Mouse (Mus musculus): Measurements from ENCODE around the gene Cyp17a1. TPM values are rescaled to one million over a fixed set of nuclear protein-coding genes. Genes with fewer than 3 reads are reported as not detected.

Gene Cyp17a1
- polyA plus RNA-seq, 1 experiment from 2014 or later: not detected

GRCm38 (mm10) chr19:46696943-46697342, 24.0 kb upstream of the Cyp17a1 start:
- Histone ChIP-seq H3K4me3 (no peak overlapping the region), H3K27me3 (ENCODE audit: poor library complexity, severe bottlenecking) (no peaks in the 10 kb centered on the region), H3K27ac (no peak overlapping the region), H3K9me3 (no peaks in the 10 kb centered on the region), H3K36me3 (replicated peaks) (peaks cover 27% of the 10 kb centered on the region), H3K4me1 (peaks cover 11% of the 10 kb centered on the region)
- no peak for DNase-seq (ENCODE audit: extremely low spot score, low spot score)
- 92% methylated on average over 7 of the region's 7 CpGs for WGBS

DNA sequence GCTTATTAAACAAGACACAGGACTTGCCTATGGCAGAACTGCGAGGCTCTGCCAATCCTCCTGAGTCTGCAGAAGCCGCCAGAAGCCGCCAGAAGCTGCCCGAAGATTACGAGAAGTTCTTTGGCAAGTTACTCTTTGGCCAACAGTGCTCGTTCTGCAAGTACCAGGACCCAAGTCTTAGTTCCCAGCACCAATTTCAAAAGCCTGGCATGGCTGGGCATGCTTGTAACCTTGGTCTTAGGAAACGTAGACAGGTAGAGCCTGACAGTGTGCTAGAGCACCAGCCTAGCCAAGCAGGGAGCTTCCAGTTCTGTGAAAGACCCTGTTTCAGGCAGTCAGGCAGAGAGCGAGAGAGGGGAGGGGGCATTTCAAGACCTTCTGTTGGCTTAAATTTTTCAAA, 23.5 kb upstream of the Cyp17a1 start:
- H3K4me3 ChIP-seq: no peak overlapping the region
- DNase-seq (ENCODE audit: extremely low spot score, low spot score): no peak
- H3K9me3 ChIP-seq: no peaks in the 10 kb centered on the region
- WGBS: 93% methylated on average over 8 of the region's 8 CpGs
- H3K27ac ChIP-seq: no peak overlapping the region
- H3K4me1 ChIP-seq: peaks cover 11% of the 10 kb centered on the region
- H3K27me3 ChIP-seq (ENCODE audit: poor library complexity, severe bottlenecking): no peaks in the 10 kb centered on the region
- H3K36me3 ChIP-seq (replicated peaks): peaks cover 25% of the 10 kb centered on the region

DNA sequence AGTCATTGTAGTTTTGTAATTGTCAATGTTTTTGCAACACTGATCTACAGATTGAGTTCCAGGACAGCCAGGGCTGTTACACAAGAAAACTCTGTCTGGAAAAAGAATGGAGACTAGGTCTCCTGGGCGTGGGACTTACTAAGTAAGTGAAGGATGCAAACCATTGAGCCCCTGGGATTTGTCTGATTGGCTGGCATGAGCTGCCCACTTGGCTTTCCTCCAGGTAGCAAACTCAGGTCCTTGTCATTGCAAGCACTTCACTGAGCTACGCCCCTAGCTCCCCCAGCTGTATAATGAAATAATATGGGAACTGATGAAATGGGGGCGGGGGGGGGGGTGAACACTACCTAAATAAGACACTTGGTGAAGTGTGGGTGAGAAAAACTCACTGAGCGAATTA, 20.2 kb upstream of the Cyp17a1 start:
- no peak overlapping the region for H3K4me3 ChIP-seq
- no peak for DNase-seq (ENCODE audit: extremely low spot score, low spot score)
- H3K36me3 ChIP-seq (replicated peaks): peaks cover 18% of the 10 kb centered on the region; the same call in 1 of the 2 replicates
- H3K27me3 ChIP-seq (ENCODE audit: poor library complexity, severe bottlenecking): no peaks in the 10 kb centered on the region
- H3K27ac ChIP-seq: no peak overlapping the region
- 85% methylated on average over 4 of the region's 4 CpGs for WGBS
- H3K4me1 ChIP-seq: peaks cover 18% of the 10 kb centered on the region
- no peaks in the 10 kb centered on the region for H3K9me3 ChIP-seq

DNA sequence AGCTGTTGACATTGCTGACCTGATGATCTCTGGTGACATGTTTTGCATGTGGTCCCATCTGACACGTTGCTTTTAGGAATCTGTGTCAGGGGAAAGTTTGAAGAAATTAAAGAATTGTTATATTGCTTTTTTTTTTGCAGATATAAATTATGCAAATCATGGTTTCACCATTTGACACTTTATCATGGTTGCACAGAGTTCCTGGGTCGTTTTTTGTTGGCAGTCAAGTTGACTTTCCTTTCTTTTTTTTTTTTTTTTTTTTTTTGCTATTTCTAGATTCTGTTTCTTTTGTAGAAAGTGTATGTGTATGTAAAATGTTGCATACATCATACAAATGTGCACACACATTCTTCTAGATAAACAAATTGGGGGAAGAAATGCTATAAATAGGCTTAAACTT, 18.1 kb upstream of the Cyp17a1 start:
- Histone ChIP-seq H3K36me3 (replicated peaks) (peaks cover 12% of the 10 kb centered on the region; the same call in 1 of the 2 replicates), H3K27ac (no peak overlapping the region), H3K4me3 (no peak overlapping the region), H3K4me1 (peaks cover 13% of the 10 kb centered on the region), H3K9me3 (no peaks in the 10 kb centered on the region), H3K27me3 (ENCODE audit: poor library complexity, severe bottlenecking) (no peaks in the 10 kb centered on the region)
- 82% methylated on average over 2 of the region's 2 CpGs for WGBS
- DNase-seq (ENCODE audit: extremely low spot score, low spot score): no peak

- H3K27ac ChIP-seq: peak overlapping the region; percentile 97
Measured at GRCm38 (mm10) chr19:46690387-46690786, 17.4 kb upstream of the Cyp17a1 start.

DNA sequence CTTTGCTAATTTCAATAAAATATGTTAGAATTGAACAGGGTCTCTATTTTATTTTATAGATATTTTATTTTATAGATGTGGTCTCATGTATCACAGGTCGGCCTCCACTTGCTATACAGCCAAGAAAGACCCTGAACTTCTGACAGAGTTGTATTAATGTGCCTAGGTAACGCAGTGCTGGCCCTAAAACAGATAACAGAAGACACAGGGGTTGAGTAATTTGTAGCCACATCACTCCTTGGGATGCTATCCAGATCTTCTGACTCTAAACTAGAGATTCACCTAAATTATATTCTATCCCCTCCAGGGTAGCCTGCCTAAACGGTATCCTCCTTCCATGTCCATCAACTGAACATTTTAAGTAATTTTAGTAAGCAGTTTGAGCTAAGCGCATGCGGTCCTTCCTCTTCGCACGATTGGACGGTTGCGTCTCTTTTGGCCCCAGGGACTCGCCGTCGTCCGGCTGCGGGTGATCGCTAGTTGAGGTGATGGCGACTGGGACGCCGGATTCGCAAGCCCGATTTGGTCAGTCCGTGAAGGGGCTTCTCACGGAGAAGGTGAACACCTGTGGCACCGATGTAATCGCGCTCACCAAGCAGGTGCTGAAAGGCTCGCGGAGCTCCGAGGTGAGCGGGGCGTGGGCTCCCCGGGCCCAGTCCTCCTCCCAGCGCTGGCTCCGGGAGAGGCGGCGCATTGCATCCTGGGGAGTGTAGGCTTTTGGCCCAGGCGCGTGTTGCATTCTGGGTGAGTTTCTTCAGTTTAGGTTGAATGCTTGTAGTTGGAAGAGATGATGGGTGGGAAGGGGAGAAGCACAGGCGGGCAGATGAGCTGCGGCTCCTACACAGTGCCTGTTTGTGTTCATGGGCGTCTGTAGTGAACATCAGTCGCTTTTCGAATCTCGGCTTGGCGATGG, 16.7 kb upstream of the Cyp17a1 start, which contains the start of gene Borcs7:
Gene Borcs7, plus strand, starts transcription at position 447 of the 913 bp plus-strand sequence.
- H3K27me3 ChIP-seq (ENCODE audit: poor library complexity, severe bottlenecking): no peaks in the 10 kb centered on the region
- H3K4me1 ChIP-seq: peaks cover 13% of the 10 kb centered on the region
- no peaks in the 10 kb centered on the region for H3K9me3 ChIP-seq
- peak; percentile 88 for DNase-seq (ENCODE audit: extremely low spot score, low spot score)
- peaks cover 6% of the 10 kb centered on the region; the same call in 1 of the 2 replicates for H3K36me3 ChIP-seq (replicated peaks)
- H3K4me3 ChIP-seq: peak within 1 kb of the TSS; percentile 71
- WGBS: 2% methylated on average over 44 of the region's 44 CpGs
- peak within 1 kb of the TSS; percentile 97 for H3K27ac ChIP-seq

More at GRCm38 (mm10) chr19:46690387-46690786, 17.4 kb upstream of the Cyp17a1 start:
- DNase-seq (ENCODE audit: extremely low spot score, low spot score): no peak
- Histone ChIP-seq H3K27me3 (ENCODE audit: poor library complexity, severe bottlenecking) (no peaks in the 10 kb centered on the region), H3K9me3 (no peaks in the 10 kb centered on the region), H3K36me3 (replicated peaks) (peaks cover 8% of the 10 kb centered on the region; the same call in 1 of the 2 replicates), H3K4me3 (peak overlapping the region; percentile 71), H3K4me1 (peaks cover 13% of the 10 kb centered on the region)
- WGBS: 80% methylated on average over 11 of the region's 11 CpGs

DNA sequence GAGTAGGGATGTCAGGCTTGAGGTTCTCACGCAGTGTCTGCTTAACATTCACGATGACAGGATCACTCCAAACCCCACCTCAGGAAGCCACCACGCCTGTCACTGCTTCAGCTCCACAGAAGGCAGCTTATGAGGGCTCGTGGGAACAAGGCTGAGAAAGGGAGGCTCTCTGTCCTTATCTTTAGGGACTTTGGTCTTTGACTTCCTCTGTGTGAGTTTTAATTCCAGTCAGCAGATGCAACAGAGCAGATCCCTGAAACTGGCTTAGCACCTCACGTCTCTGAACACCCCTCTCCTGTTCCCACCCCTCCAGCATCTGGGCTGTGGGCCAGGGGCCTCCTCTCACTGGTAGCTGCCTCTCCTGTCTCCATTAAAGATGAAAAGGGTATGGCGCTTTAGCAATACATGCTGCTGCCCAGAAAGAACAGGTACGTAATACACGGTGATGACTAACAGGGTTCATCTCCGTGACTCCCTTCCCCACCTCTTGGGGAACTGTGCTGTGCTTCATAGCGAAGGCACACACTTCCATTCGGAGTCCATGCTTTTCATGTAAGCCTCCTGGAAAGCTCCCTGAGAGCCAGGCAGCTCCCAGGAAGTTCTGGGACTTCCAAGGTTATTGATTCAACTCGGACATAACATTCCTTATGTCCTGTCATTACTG, 6.9 kb upstream of the Cyp17a1 start:
- H3K27me3 ChIP-seq (ENCODE audit: poor library complexity, severe bottlenecking): no peaks in the 10 kb centered on the region
- no peak for DNase-seq (ENCODE audit: extremely low spot score, low spot score)
- no peaks in the 10 kb centered on the region for H3K9me3 ChIP-seq
- H3K4me3 ChIP-seq: no peak overlapping the region
- 76% methylated on average over 12 of the region's 12 CpGs for WGBS
- no peak overlapping the region for H3K27ac ChIP-seq
- no peaks in the 10 kb centered on the region for H3K4me1 ChIP-seq
- no peaks in the 10 kb centered on the region for H3K36me3 ChIP-seq (replicated peaks)

GRCm38 (mm10) chr19:46675641-46676040, 2.7 kb upstream of the Cyp17a1 start:
- H3K27ac ChIP-seq: no peak overlapping the region
- no peaks in the 10 kb centered on the region for H3K9me3 ChIP-seq
- H3K4me3 ChIP-seq: no peak overlapping the region
- H3K4me1 ChIP-seq: 0 out of 2 replicates have a peak, but pooled peaks cover 3% of the 10 kb centered on the region
- no peak for DNase-seq (ENCODE audit: extremely low spot score, low spot score)
- no peaks in the 10 kb centered on the region for H3K36me3 ChIP-seq (replicated peaks)
- H3K27me3 ChIP-seq (ENCODE audit: poor library complexity, severe bottlenecking): peaks cover 16% of the 10 kb centered on the region; the same call in 1 of the 2 replicates
- 87% methylated on average over 3 of the region's 3 CpGs for WGBS

DNA sequence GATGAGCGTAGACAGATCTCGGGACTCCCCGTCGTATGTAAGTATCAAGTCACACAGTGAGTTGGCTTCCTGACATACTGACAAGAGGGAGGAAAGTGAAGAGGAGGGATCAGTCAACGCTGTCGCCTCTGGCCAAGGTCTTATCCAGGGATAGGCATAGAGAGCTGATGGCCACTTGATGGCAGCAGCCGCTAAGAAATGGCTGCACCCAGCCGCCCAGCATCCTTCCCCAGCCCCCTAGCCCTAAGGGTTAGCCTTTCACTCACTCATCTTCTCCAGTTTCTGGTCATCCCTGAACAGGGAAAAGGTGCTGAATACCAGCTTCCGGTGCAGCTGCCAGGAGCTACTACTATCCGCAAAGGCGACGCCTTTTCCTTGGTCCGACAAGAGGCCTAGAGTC, 2.3 kb downstream of the Cyp17a1 start:
- H3K4me3 ChIP-seq: no peak overlapping the region
- peak; percentile 61 for DNase-seq (ENCODE audit: extremely low spot score, low spot score)
- H3K27me3 ChIP-seq (ENCODE audit: poor library complexity, severe bottlenecking): peaks cover 16% of the 10 kb centered on the region; the same call in 1 of the 2 replicates
- H3K36me3 ChIP-seq (replicated peaks): no peaks in the 10 kb centered on the region
- 25% methylated on average over 13 of the region's 13 CpGs for WGBS
- no peaks in the 10 kb centered on the region for H3K9me3 ChIP-seq
- H3K27ac ChIP-seq: no peak overlapping the region
- H3K4me1 ChIP-seq: peaks cover 10% of the 10 kb centered on the region

DNA sequence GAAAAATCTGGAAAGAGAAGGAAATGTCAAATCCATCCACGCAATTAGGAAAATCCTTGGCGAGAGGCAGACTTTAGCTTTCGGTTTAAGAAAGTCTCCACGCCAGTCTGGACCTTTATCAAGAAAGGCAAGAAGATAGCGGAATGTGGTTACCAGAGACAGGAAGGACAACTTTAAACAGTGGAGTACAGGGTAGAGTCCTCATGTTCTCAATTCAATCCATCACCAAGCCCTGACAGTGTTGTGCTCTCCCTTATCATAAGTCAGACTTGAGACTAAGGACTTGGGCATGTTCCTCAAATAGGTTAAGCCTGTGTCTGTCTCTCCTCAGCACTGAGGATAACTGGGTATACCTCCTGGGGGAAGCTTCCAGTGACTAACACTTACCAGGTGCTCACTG, 3.2 kb downstream of the Cyp17a1 start:
- Histone ChIP-seq H3K4me3 (no peak overlapping the region), H3K36me3 (replicated peaks) (no peaks in the 10 kb centered on the region), H3K27ac (no peak overlapping the region), H3K27me3 (ENCODE audit: poor library complexity, severe bottlenecking) (peaks cover 16% of the 10 kb centered on the region; the same call in 1 of the 2 replicates), H3K9me3 (no peaks in the 10 kb centered on the region), H3K4me1 (peaks cover 19% of the 10 kb centered on the region)
- no peak for DNase-seq (ENCODE audit: extremely low spot score, low spot score)
- 90% methylated on average over 5 of the region's 5 CpGs for WGBS

DNA sequence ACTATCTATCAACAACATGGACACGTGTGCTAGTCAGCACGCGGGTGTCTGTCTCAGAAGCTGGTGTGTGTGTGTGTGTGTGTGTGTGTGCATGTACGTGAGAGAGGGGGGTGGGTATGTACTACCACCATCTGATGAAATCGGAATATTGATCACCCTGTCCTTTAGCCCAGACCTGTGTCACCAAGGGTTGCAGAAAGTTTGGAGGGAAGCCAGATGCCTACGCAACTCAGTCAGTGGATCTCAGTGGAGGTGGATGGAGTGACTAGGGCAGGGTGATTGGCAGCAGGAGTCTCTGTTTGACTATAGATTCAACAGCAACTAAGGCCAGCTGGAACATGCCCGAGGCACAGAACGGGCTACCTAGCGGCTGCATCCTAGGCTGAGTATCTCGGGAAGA, 4.7 kb downstream of the Cyp17a1 start:
- 88% methylated on average over 10 of the region's 10 CpGs for WGBS
- no peaks in the 10 kb centered on the region for H3K9me3 ChIP-seq
- H3K27ac ChIP-seq: no peak overlapping the region
- no peak for DNase-seq (ENCODE audit: extremely low spot score, low spot score)
- H3K27me3 ChIP-seq (ENCODE audit: poor library complexity, severe bottlenecking): peaks cover 16% of the 10 kb centered on the region; the same call in 1 of the 2 replicates
- H3K4me3 ChIP-seq: no peak overlapping the region
- H3K4me1 ChIP-seq: peaks cover 19% of the 10 kb centered on the region
- H3K36me3 ChIP-seq (replicated peaks): no peaks in the 10 kb centered on the region

DNA sequence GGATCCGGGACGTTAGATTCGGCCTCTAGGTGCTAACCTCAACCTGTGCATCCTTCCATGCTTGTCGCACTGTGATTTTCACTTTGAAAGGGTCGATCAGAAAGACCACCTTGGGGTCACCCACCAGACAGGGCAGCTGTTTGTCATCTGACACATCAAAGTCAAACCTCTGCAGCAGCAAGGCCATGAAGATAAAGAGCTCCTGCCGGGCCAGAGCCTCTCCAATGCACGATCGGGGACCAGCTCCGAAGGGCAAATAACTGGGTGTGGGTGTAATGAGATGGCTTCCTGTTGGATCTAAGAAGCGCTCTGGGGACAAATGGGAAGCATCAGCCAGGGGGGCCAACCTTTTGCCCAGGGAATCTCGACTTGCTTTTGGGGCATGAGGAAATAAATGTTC, 5.7 kb downstream of the Cyp17a1 start:
- peaks cover 12% of the 10 kb centered on the region; the same call in 1 of the 2 replicates for H3K27me3 ChIP-seq (ENCODE audit: poor library complexity, severe bottlenecking)
- H3K36me3 ChIP-seq (replicated peaks): no peaks in the 10 kb centered on the region
- no peak overlapping the region for H3K27ac ChIP-seq
- H3K4me3 ChIP-seq: no peak overlapping the region
- H3K4me1 ChIP-seq: peaks cover 19% of the 10 kb centered on the region
- DNase-seq (ENCODE audit: extremely low spot score, low spot score): no peak
- no peaks in the 10 kb centered on the region for H3K9me3 ChIP-seq
- WGBS: 75% methylated on average over 11 of the region's 11 CpGs

DNA sequence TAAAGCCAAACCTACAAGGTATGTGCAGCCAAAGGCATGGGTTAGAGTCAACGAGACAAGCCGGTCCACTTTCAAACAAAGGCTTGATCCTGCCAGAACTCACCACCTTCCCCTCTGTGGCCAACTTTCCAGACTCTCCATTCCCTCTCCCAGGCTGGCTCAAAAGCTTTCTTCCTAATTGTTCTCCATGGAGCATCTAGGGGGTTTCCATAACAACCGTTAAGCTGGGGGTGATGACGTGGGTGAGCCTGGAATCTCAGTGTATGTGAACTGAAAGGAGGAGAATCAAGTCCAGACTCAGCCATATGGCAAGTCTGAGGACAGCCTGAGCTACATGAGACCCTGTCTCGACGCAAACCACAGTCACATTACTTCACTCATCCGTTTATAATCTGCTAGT, 7.5 kb downstream of the Cyp17a1 start:
- H3K9me3 ChIP-seq: no peaks in the 10 kb centered on the region
- H3K4me1 ChIP-seq: peaks cover 15% of the 10 kb centered on the region
- no peak overlapping the region for H3K27ac ChIP-seq
- H3K27me3 ChIP-seq (ENCODE audit: poor library complexity, severe bottlenecking): no peaks in the 10 kb centered on the region
- WGBS: 64% methylated on average over 7 of the region's 7 CpGs
- no peaks in the 10 kb centered on the region for H3K36me3 ChIP-seq (replicated peaks)
- DNase-seq (ENCODE audit: extremely low spot score, low spot score): peak; percentile 36
- no peak overlapping the region for H3K4me3 ChIP-seq
